Mouse (Mus musculus) kidney, adult 2 months (tissue): Measurements from ENCODE around the gene Serpinb5. TPM values are rescaled to one million over a fixed set of nuclear protein-coding genes. Genes with fewer than 3 reads are reported as not detected.
A peak's percentile ranks its signal among the peaks of the same experiment; 100 is the strongest.

Experiments used
- DNase-seq: peaks from one replicate; pipeline ENCODE4 v3.0.0; 2021
- H3K27ac ChIP-seq: fragments of 200-500 bp; 2 replicates; pipeline ENCODE4 v1.5.1; 2012; ENCODE audit warnings: low read depth, low read length, control low read depth, inconsistent platforms; ENCODE audit not compliant: insufficient read depth
- H3K27me3 ChIP-seq: fragments of 200-500 bp; replicated peaks from 2 replicates; pipeline ENCODE4 v1.6.1; 2012; ENCODE audit warnings: mild to moderate bottlenecking, moderate library complexity, low read length, inconsistent platforms; ENCODE audit not compliant: control insufficient read depth, insufficient read depth
- H3K36me3 ChIP-seq: fragments of 200-500 bp; 2 replicates; pipeline ENCODE4 v1.6.1; 2012; ENCODE audit warnings: mild to moderate bottlenecking, moderate library complexity, low read length, inconsistent platforms; ENCODE audit not compliant: control insufficient read depth, insufficient read depth
- H3K4me1 ChIP-seq: fragments of 200-500 bp; 2 replicates; pipeline ENCODE4 v1.6.1; 2011; ENCODE audit warnings: low read length; ENCODE audit not compliant: control insufficient read depth, insufficient read depth
- H3K4me3 ChIP-seq: fragments of 200-500 bp; 2 replicates; pipeline ENCODE4 v1.5.1; 2011; ENCODE audit warnings: mild to moderate bottlenecking, low read depth, low read length, control low read depth; ENCODE audit not compliant: insufficient read depth
- CTCF ChIP-seq: fragments of 200-500 bp; conservative IDR thresholded peaks from 2 replicates; pipeline ENCODE4 v1.5.1; 2011; ENCODE audit warnings: low read depth, mild to moderate bottlenecking, control low read depth, low read length, moderate library complexity, mixed read lengths; ENCODE audit not compliant: insufficient read depth, insufficient read length
- POLR2A ChIP-seq: fragments of 200-500 bp; IDR thresholded peaks from one replicate; pipeline ENCODE4 v1.6.1; 2011; ENCODE audit warnings: low read depth, low read length, control low read depth
- WGBS: fragments of 180-500 bp; shearing (Covaris S2); methylation state at CpG from one replicate; pipeline ENCODE4 v1.1.7; 2018; 5-methylcytosine and 5-hydroxymethylcytosine counted together
- polyA plus RNA-seq: library from polyadenylated mRNA; depleted of rRNA; stranded (reverse); fragments of >200 nt; gene quantifications from 2 replicates; pipeline ENCODE4 v1.2.3, GENCODE M21; 2012; rRNA removed

Serpinb5 gene
- 0.04 TPM in 1 of 2 replicates, not detected in the other for polyA plus RNA-seq

DNA sequence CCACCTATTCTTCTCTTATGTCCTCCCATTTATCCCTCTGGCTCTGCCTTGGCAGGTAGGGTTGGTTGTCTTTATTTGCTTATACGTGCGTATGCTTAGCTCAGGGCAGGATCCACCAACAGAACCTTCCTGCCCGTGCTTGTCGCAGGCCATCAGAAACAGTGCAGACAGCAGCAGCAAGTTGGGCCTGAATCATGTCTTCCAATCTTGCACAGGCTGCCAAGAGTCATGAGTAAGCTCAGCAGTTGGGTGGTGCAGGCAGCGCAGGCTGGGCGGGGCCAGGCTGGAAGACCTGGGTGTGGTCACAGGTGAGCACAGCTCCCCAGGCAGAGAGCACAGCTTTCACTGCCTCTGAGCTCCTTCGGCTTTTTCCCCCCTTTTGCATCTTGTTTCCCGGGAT, at the start of gene Serpinb5:
Serpinb5 (plus strand) TSS at position 327 of the 400 bp plus-strand sequence.
- TF ChIP-seq POLR2A, result no peak
- WGBS, result 67% methylated on average over 8 of the region's 8 CpGs
- no peak for DNase-seq
- H3K4me3 ChIP-seq, result no peak within 1 kb of the TSS
- no peak within 1 kb of the TSS for H3K27ac ChIP-seq
- H3K36me3 ChIP-seq, result no peaks in the 10 kb centered on the region
- H3K27me3 ChIP-seq, result no peaks in the 10 kb centered on the region
- no peaks in the 10 kb centered on the region for H3K4me1 ChIP-seq

DNA sequence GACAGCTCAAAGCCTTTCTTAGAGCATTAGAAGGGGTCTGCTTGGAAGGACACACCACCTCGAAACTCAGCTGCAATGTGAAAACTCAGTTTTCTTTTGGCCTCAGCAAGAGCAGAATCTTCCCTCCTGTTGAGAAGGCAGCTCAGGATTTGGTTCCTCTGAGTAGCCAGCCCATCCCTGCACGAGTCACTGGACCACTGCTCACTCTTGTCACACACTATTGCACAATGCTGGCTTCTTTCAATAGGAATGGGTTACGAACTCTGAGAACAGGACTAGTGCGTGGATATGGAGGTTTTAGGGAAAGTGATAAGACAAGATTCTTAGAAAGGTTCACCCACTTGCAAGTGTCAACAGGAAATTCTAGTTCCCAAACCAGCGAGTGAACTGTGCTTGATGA, 46.1 kb upstream of the Serpinb5 start:
- TF ChIP-seq POLR2A, result no peak
- no peak for TF ChIP-seq CTCF
- Histone ChIP-seq H3K4me1 (no peaks in the 10 kb centered on the region), H3K36me3 (no peaks in the 10 kb centered on the region), H3K27me3 (no peaks in the 10 kb centered on the region), H3K27ac (no peak overlapping the region), H3K4me3 (no peak overlapping the region)
- no peak for DNase-seq
- WGBS, result 62% methylated on average over 5 of the region's 5 CpGs

DNA sequence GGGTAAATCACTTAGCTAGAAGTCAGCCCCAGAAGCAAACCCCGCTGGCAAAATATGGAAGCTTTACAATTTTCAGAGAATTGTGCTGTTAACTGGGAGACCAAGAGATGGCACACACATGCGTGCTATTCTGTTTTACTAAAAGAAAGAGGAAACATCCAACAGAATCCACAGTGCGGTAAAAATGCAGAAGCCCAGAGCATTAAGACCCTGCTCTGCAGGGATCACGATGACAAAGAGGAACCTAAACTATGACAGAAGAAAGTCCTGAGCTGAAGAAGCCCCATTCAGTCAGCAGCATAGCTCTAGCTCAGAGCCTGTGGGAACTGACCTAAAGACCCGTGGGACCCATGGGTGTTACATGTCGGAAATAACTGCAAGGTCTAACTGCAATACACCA, 45.7 kb upstream of the Serpinb5 start:
- no peaks in the 10 kb centered on the region for H3K36me3 ChIP-seq
- no peaks in the 10 kb centered on the region for H3K4me1 ChIP-seq
- WGBS, result 81% methylated on average over 6 of the region's 6 CpGs
- H3K27ac ChIP-seq, result no peak overlapping the region
- no peaks in the 10 kb centered on the region for H3K27me3 ChIP-seq
- TF ChIP-seq POLR2A (no peak), CTCF (no peak)
- DNase-seq, result no peak
- no peak overlapping the region for H3K4me3 ChIP-seq

DNA sequence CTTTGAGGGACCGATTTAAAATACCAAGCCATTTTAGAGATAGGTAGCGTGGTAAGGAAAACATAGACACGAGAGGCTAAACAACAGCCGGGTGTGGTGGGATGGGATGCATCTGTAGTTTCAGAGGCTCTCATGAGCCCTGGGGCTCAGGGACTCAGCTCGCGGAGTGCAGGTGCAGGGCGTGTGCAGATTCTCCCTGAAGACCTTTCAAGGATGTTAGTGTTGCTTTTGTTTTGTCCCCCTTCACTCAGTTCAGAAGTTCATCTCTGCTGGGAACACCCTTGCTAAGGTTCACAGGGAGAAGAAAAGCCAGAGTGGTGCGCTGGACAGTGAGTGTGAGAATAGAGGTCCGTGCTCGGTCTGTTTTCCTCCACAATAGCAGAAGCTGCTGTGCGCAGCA, 44.2 kb upstream of the Serpinb5 start:
- WGBS, result 84% methylated on average over 11 of the region's 11 CpGs
- DNase-seq, result no peak
- H3K36me3 ChIP-seq, result no peaks in the 10 kb centered on the region
- no peaks in the 10 kb centered on the region for H3K27me3 ChIP-seq
- H3K4me3 ChIP-seq, result no peak overlapping the region
- TF ChIP-seq POLR2A (no peak), CTCF (no peak)
- no peaks in the 10 kb centered on the region for H3K4me1 ChIP-seq
- no peak overlapping the region for H3K27ac ChIP-seq

DNA sequence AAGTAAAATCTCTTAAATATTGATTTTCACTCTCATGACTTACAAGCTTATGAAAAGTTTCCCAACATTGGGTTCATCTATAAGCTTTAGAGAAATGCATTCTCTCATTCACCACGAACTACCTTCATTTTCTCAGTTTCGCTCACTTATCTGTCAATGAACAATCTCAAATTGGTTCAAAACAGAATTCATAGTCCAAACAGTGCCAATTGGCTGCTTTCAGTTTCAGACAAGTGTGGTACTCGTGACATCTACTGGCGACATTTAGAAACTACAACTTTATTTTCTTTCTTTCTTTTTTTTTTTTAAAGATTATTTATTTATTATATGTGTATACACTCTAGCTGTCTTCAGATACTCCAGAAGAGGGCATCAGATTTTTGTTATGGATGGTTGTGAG, 42.6 kb upstream of the Serpinb5 start:
- WGBS, result 10% methylated on average over 4 of the region's 4 CpGs
- no peak overlapping the region for H3K4me3 ChIP-seq
- DNase-seq, result peak; percentile 25
- H3K27me3 ChIP-seq, result no peaks in the 10 kb centered on the region
- no peaks in the 10 kb centered on the region for H3K4me1 ChIP-seq
- H3K36me3 ChIP-seq, result no peaks in the 10 kb centered on the region
- H3K27ac ChIP-seq, result no peak overlapping the region
- TF ChIP-seq CTCF (no peak), POLR2A (no peak)

DNA sequence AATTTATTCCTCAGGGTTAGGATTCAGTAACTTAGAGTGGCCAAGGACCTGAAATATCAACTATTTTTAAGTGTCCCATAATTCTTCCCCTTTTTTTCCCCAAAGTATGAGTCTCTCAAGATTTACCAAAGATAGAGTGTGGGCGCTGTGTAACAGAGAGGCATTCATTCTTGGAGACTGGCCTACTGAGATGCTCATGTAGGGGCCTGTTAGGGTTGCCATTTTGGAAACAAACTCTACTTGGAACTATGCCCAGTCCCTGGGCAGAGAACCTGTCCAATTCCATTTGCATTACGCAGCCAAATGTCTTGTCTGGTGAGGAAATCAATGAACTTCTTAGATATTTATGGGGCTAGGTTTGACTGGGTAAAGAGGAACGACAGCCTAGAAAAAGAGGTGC, 38.7 kb upstream of the Serpinb5 start:
- WGBS, result 78% methylated on average over 3 of the region's 3 CpGs
- no peak for DNase-seq
- Histone ChIP-seq H3K4me1 (no peaks in the 10 kb centered on the region), H3K27ac (no peak overlapping the region), H3K27me3 (no peaks in the 10 kb centered on the region), H3K36me3 (no peaks in the 10 kb centered on the region), H3K4me3 (no peak overlapping the region)
- TF ChIP-seq POLR2A (no peak), CTCF (no peak)

DNA sequence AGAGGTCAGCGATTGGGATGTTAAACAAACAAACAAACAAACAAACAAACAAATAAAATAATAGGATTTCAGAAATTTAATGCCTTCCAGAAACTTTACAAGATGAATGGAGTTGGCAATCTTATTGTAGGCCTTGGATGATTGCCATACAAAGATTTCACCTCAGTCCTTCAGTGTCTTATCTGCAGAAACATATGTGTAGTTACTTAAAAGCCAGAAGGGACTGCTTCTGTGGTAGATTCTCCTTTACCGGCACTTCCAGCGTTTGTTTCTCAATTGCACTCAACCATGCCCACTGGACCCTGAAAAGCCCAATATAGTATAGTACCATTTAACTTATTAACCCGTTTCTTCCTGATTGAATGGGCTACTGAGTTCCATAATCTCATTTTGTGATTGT, 32.2 kb upstream of the Serpinb5 start:
- no peak overlapping the region for H3K4me3 ChIP-seq
- TF ChIP-seq CTCF (no peak), POLR2A (no peak)
- no peaks in the 10 kb centered on the region for H3K36me3 ChIP-seq
- 37% methylated on average over 4 of the region's 4 CpGs for WGBS
- H3K27me3 ChIP-seq, result no peaks in the 10 kb centered on the region
- H3K4me1 ChIP-seq, result no peaks in the 10 kb centered on the region
- no peak overlapping the region for H3K27ac ChIP-seq
- no peak for DNase-seq

DNA sequence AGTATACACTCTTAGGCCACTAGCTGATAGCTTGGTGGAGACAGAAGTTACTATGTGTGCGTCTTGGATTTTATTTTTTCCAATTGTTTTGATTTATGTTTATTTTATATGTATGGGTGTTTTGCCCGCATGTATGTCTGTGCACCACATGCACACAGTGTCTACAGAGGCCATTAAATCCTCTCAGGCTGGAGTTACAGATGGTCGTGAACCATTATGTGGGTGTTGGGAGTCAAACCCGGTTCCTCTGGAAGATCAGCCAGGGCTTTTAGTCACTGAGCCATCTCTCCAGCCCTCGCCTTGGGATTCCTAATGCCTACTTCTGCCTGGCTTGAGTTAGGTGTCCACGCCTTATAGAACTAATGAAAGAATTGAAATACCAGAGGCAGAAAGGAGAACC, 4.6 kb downstream of the Serpinb5 start:
- Histone ChIP-seq H3K4me1 (no peaks in the 10 kb centered on the region), H3K36me3 (no peaks in the 10 kb centered on the region), H3K27me3 (no peaks in the 10 kb centered on the region), H3K4me3 (no peak overlapping the region), H3K27ac (no peak overlapping the region)
- no peak for DNase-seq
- 86% methylated on average over 6 of the region's 6 CpGs for WGBS
- TF ChIP-seq POLR2A (no peak), CTCF (no peak)
